Mouse (Mus musculus): ENCODE results near the gene Serhl.

Gene Serhl

GRCm38 (mm10) chr15:83129530-83130231 is 40.4 kb downstream of the Serhl start:
- no peak for DNase-seq

- no peak for DNase-seq
Observed at GRCm38 (mm10) chr15:83134671-83135070, 45.4 kb downstream of the Serhl start.

- no peak for DNase-seq
Observed at GRCm38 (mm10) chr15:83135654-83136053, 46.3 kb downstream of the Serhl start.

- no peak for DNase-seq
Observed at GRCm38 (mm10) chr15:83142861-83143260, 53.6 kb downstream of the Serhl start.

- DNase-seq, result no peak
Observed at GRCm38 (mm10) chr15:83145541-83145940, 56.2 kb downstream of the Serhl start.

GRCm38 (mm10) chr15:83148395-83148794 is 59.1 kb downstream of the Serhl start:
- DNase-seq, result peak in 1 of 2 experiments; percentile 53

- DNase-seq, result no peak
Observed at GRCm38 (mm10) chr15:83148801-83149195, 59.5 kb downstream of the Serhl start.

GRCm38 (mm10) chr15:83149196-83150072 is 60.1 kb downstream of the Serhl start, which contains the start of gene Poldip3:
TSS of gene Poldip3 (minus strand) at chr15:83149384.
- peak; percentile 99 for DNase-seq

GRCm38 (mm10) chr15:83150073-83150442 is 60.8 kb downstream of the Serhl start:
- no peak for DNase-seq

- DNase-seq, result no peak
Observed at GRCm38 (mm10) chr15:83150694-83151093, 61.4 kb downstream of the Serhl start.

GRCm38 (mm10) chr15:83154309-83154708 is 65.0 kb downstream of the Serhl start:
- peak in 1 of 2 experiments; percentile 47 for DNase-seq

GRCm38 (mm10) chr15:83155672-83156419 is 66.5 kb downstream of the Serhl start:
- DNase-seq, result no peak

- peak in 1 of 2 experiments; percentile 67 for DNase-seq
Observed at GRCm38 (mm10) chr15:83156929-83157666, 67.8 kb downstream of the Serhl start.

GRCm38 (mm10) chr15:83157667-83158064 is 68.4 kb downstream of the Serhl start:
- no peak for DNase-seq

GRCm38 (mm10) chr15:83158587-83159160 is 69.4 kb downstream of the Serhl start:
- no peak for DNase-seq

- peak; percentile 39 to 51 for DNase-seq
Observed at GRCm38 (mm10) chr15:83159823-83160222, 70.5 kb downstream of the Serhl start.

- no peak for DNase-seq
Observed at GRCm38 (mm10) chr15:83160561-83160960, 71.3 kb downstream of the Serhl start.

GRCm38 (mm10) chr15:83161062-83161748 is 71.9 kb downstream of the Serhl start:
- DNase-seq, result no peak

GRCm38 (mm10) chr15:83162001-83162400 is 72.7 kb downstream of the Serhl start:
- DNase-seq, result no peak

- no peak for DNase-seq
Observed at GRCm38 (mm10) chr15:83162818-83163485, 73.6 kb downstream of the Serhl start.

GRCm38 (mm10) chr15:83164971-83165471 is 75.7 kb downstream of the Serhl start:
- no peak for DNase-seq
